Mouse (Mus musculus): ENCODE measurements at regions not wholly inside any gene's neighbourhood (a gene's known extent, or its start where the extent isn't known, plus 50 kb on each side); places are given as distances from the start of the nearest gene placed in this dataset.

DNA sequence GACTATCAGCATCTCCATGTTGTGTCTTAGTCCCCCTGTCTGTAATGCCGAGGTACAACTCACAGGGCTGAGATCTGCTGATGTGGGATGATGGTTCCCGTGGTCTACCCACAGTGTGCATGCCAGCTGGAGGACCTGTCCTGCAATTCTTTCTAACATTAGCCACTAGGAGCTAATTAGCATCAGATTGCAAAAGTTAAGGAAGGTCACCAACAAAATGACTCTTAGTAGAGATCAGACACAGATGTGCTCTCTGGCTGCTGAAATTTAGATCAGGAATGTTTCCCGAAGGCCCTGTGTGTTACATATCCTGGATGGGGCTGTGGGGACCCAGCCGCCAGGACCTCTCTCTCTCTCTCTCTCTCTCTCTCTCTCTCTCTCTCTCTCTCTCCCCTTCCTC is 218.8 kb upstream of the 4931429L15Rik start:
- Histone ChIP-seq H3K4me1 (ENCODE audit: control insufficient read depth in 1 of 2, insufficient read depth in 2 of 2, low read length in 2 of 2) (no peaks in the 10 kb centered on the region), H3K36me3 (ENCODE audit: control insufficient read depth in 1 of 2, insufficient read depth in 2 of 2, low read length in 2 of 2) (no peaks in the 10 kb centered on the region), H3K4me3 (ENCODE audit: control insufficient read depth in 1 of 2, insufficient read depth in 1 of 2, low read depth in 2 of 2, low read length in 2 of 2) (no peak overlapping the region), H3K79me2 (ENCODE audit: control insufficient read depth, insufficient read depth, low read length, poor library complexity) (no peaks in the 10 kb centered on the region), H3K9ac (ENCODE audit: control insufficient read depth, low read depth, low read length, poor library complexity, severe bottlenecking) (no peak overlapping the region), H3K27ac (ENCODE audit: control insufficient read depth, low read depth, low read length) (no peak overlapping the region), H3K27me3 (ENCODE audit: control insufficient read depth in 1 of 2, insufficient read depth in 2 of 2, low read length in 2 of 2) (no peaks in the 10 kb centered on the region), H3K9me3 (replicated peaks; ENCODE audit: insufficient read depth, low read length) (no peaks in the 10 kb centered on the region)
- no peak for DNase-seq (ENCODE audit: low read depth, low spot score)
- TF ChIP-seq MXI1 (IDR thresholded peaks at IDR 0.05; ENCODE audit: low read depth, low read length) (no peak), HCFC1 (IDR thresholded peaks at IDR 0.05; ENCODE audit: low read depth, low read length) (no peak), MAX (IDR thresholded peaks at IDR 0.05; ENCODE audit: low read length) (no peak), CHD2 (IDR thresholded peaks at IDR 0.05; ENCODE audit: low read length) (no peak), JUND (IDR thresholded peaks at IDR 0.05; ENCODE audit: low read depth, low read length) (no peak), POLR2AphosphoS2 (IDR thresholded peaks at IDR 0.05; ENCODE audit: low read length) (no peak), CHD1 (IDR thresholded peaks at IDR 0.05; ENCODE audit: low read depth, low read length) (no peak), ZMIZ1 (IDR thresholded peaks at IDR 0.05; ENCODE audit: low read depth, low read length) (no peak), UBTF (IDR thresholded peaks at IDR 0.05; ENCODE audit: borderline replicate concordance, insufficient read depth, low read depth, low read length) (no peak), GATA1 (IDR thresholded peaks at IDR 0.05; ENCODE audit: low read depth, low read length) (no peak), USF1 (IDR thresholded peaks at IDR 0.05; ENCODE audit: low read depth, low read length) (no peak), NELFE (IDR thresholded peaks at IDR 0.05; ENCODE audit: low read depth, low read length) (no peak), EP300 (IDR thresholded peaks at IDR 0.05; ENCODE audit: low read depth in 1 of 2, low read length in 2 of 2) (no peak), TBP (IDR thresholded peaks at IDR 0.05; ENCODE audit: low read depth, low read length) (no peak), POLR2A (IDR thresholded peaks at IDR 0.05; ENCODE audit: control insufficient read depth in 1 of 2, insufficient read depth in 1 of 2, low read depth in 1 of 2, low read length in 2 of 2, poor library complexity in 1 of 2) (no peak)

DNA sequence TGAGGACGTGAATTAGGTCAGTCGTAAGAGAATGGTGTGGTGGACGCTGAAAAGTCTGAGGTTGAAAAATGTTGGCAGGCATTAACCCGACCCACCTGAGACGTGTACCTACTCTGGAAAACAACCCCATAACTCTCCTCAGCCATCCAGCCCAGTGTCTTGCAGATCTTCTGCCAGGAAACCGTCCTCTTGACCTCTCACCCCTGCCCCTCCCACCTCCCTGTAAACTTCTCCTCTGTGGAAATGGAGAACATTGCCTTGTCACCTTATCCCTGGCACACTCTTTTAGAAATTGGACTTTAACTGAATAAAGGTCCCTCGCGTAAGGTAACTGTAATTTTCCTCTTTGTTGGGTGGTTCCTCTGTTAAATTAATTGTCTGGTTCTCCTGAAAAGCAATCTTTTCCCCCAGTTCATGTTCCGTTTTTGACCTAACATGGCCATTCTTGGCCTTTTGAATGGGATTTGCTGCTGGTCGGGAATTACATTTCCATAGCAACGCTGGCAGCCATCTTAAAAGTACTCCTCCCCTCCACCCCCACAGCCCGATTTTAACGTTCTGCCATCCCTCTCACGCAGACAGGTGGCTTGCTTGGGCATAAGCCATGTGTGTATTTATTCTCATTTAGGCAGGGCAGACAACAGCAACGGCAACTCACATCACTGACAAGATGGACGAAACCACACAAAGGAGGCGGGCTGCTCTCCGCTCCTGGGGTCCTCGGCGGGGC is 196.8 kb upstream of the 4931429L15Rik start:
- H3K36me3 ChIP-seq (ENCODE audit: control insufficient read depth in 1 of 2, insufficient read depth in 2 of 2, low read length in 2 of 2) = no peaks in the 10 kb centered on the region
- no peaks in the 10 kb centered on the region for H3K79me2 ChIP-seq (ENCODE audit: control insufficient read depth, insufficient read depth, low read length, poor library complexity)
- no peak for DNase-seq (ENCODE audit: low read depth, low spot score)
- no peak overlapping the region for H3K27ac ChIP-seq (ENCODE audit: control insufficient read depth, low read depth, low read length)
- no peaks in the 10 kb centered on the region for H3K4me1 ChIP-seq (ENCODE audit: control insufficient read depth in 1 of 2, insufficient read depth in 2 of 2, low read length in 2 of 2)
- H3K27me3 ChIP-seq (ENCODE audit: control insufficient read depth in 1 of 2, insufficient read depth in 2 of 2, low read length in 2 of 2) = no peaks in the 10 kb centered on the region
- H3K9me3 ChIP-seq (replicated peaks; ENCODE audit: insufficient read depth, low read length) = no peaks in the 10 kb centered on the region
- TF ChIP-seq MXI1 (IDR thresholded peaks at IDR 0.05; ENCODE audit: low read depth, low read length) = no peak
- no peak for TF ChIP-seq TAL1 (IDR thresholded peaks at IDR 0.05; ENCODE audit: low read length)
- no peak for TF ChIP-seq RCOR1 (IDR thresholded peaks at IDR 0.05; ENCODE audit: low read depth, low read length)
- TF ChIP-seq EP300 (IDR thresholded peaks at IDR 0.05; ENCODE audit: low read depth in 1 of 2, low read length in 2 of 2) = no peak
- no peak for TF ChIP-seq NRF1 (IDR thresholded peaks at IDR 0.05; ENCODE audit: insufficient read depth, low read depth, low read length, poor library complexity, severe bottlenecking)
- TF ChIP-seq CHD1 (IDR thresholded peaks at IDR 0.05; ENCODE audit: low read depth, low read length) = no peak
- no peak overlapping the region for H3K9ac ChIP-seq (ENCODE audit: control insufficient read depth, low read depth, low read length, poor library complexity, severe bottlenecking)
- H3K4me3 ChIP-seq (ENCODE audit: control insufficient read depth in 1 of 2, insufficient read depth in 1 of 2, low read depth in 2 of 2, low read length in 2 of 2) = no peak overlapping the region

All from MEL (cell line).